Mouse (Mus musculus) midbrain, embryonic 16.5 days (tissue): Measurements from ENCODE around the gene Cox10. TPM values are rescaled to one million over a fixed set of nuclear protein-coding genes. Genes with fewer than 3 reads are reported as not detected.

Source experiments
- ATAC-seq: fragments of 200-750 bp; cut with Nextera tagmentation; 2 replicates; pipeline ENCODE4 v1.8.0; 2017; ENCODE audit warnings: moderate TSS enrichment
- H3K27ac ChIP-seq: fragments of 300-500 bp; sonication (generic); 2 replicates; pipeline ENCODE4 v1.5.1; 2014; ENCODE audit warnings: mild to moderate bottlenecking, low read length, mixed read lengths
- H3K27me3 ChIP-seq: fragments of 300-500 bp; sonication (generic); 2 replicates; pipeline ENCODE4 v1.6.1; 2014; ENCODE audit warnings: low read depth, low read length, mixed read lengths; ENCODE audit not compliant: control insufficient read depth, insufficient read depth
- H3K36me3 ChIP-seq: fragments of 300-500 bp; sonication (generic); 2 replicates; pipeline ENCODE4 v1.6.1; 2014; ENCODE audit warnings: mild to moderate bottlenecking, low read length, moderate library complexity, mixed read lengths; ENCODE audit not compliant: control insufficient read depth, insufficient read depth
- H3K4me1 ChIP-seq: fragments of 300-500 bp; sonication (generic); 2 replicates; pipeline ENCODE4 v1.6.1; 2014; ENCODE audit warnings: mild to moderate bottlenecking, low read length, mixed read lengths; ENCODE audit not compliant: control insufficient read depth, insufficient read depth
- H3K4me2 ChIP-seq: fragments of 300-500 bp; sonication (generic); 2 replicates; pipeline ENCODE4 v1.6.1; 2014; ENCODE audit warnings: mild to moderate bottlenecking, low read length, mixed read lengths
- H3K4me3 ChIP-seq: fragments of 300-500 bp; sonication (generic); 2 replicates; pipeline ENCODE4 v1.5.1; 2014; ENCODE audit warnings: low read depth, mild to moderate bottlenecking, low read length, moderate library complexity, mixed read lengths
- H3K9ac ChIP-seq: fragments of 300-500 bp; sonication (generic); 2 replicates; pipeline ENCODE4 v1.6.1; 2014; ENCODE audit warnings: low read depth, low read length, mixed read lengths
- H3K9me3 ChIP-seq: fragments of 300-500 bp; sonication (generic); replicated peaks from 2 replicates; pipeline ENCODE4 v1.6.1; 2014; ENCODE audit warnings: mild to moderate bottlenecking, low read length, mixed read lengths; ENCODE audit not compliant: control insufficient read depth, poor library complexity, severe bottlenecking
- WGBS: fragments of 180-500 bp; shearing (Covaris S2); extraction: QIAGEN DNeasy Blood & Tissue Kit; methylation state at CpG from one replicate; pipeline ENCODE4 v1.1.7; 2014; 5-methylcytosine and 5-hydroxymethylcytosine counted together
- polyA plus RNA-seq: library from polyadenylated mRNA; unstranded; fragments of >200 nt; fragmentation: Nextera tagmentation; extraction: Ambion mirVana; gene quantifications from 2 replicates; pipeline ENCODE4 v1.2.1, GENCODE M21; 2015

Cox10 gene
- polyA plus RNA-seq, 1 experiment from 2014 or later: 26.1 TPM

DNA sequence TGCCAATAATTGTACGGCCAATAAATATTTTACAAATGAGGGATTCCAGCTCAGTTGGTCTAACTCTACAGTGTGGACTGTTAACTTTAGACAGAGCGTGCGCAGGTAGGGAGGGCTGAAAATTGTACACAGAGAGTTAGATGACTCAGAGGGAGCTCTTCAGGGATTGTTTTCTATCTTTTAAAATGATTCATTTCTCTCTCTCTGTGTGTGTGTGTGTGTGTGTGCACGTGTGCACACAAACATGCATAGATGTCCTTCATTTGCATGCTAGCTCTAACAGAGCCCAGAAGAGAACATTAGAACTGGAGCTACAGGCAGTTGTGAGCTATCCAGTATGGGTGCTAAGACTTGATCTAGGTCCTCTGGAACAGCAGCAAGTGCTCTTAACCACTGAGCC is 17.0 kb downstream of the Cox10 start:
- no peak overlapping the region for H3K27ac ChIP-seq
- no peaks in the 10 kb centered on the region for H3K27me3 ChIP-seq
- no peaks in the 10 kb centered on the region for H3K4me1 ChIP-seq
- WGBS: 95% methylated on average over 4 of the region's 4 CpGs
- H3K9me3 ChIP-seq: no peaks in the 10 kb centered on the region
- peaks cover 11% of the 10 kb centered on the region; the same call in 1 of the 2 replicates for H3K36me3 ChIP-seq
- no peak overlapping the region for H3K9ac ChIP-seq
- no peak overlapping the region for H3K4me2 ChIP-seq
- H3K4me3 ChIP-seq: no peak overlapping the region
- no peak for ATAC-seq

DNA sequence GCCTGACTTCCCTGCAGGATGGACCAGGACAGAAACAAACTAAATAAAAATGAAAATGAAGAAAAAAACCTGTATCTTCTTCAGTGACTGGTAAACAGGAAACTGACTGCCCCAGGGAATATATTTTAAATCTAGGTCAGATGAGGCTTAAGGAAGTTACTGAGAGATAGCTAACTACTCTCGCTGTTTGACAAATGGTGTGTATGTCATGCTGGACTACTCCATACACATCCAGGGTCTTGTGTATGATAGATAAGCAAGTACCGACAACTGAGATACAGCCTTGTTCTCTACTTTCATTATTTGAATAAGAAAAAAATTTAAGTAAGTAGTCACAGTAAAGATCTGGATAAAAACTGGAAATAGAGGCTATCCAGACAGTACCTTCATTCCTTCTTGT is 20.0 kb downstream of the Cox10 start:
- no peak for ATAC-seq
- Histone ChIP-seq H3K9ac (no peak overlapping the region), H3K27ac (no peak overlapping the region), H3K4me3 (no peak overlapping the region), H3K36me3 (peaks cover 7% of the 10 kb centered on the region; the same call in 1 of the 2 replicates), H3K27me3 (no peaks in the 10 kb centered on the region), H3K4me2 (no peak overlapping the region), H3K4me1 (no peaks in the 10 kb centered on the region), H3K9me3 (no peaks in the 10 kb centered on the region)
- 92% methylated on average over 2 of the region's 2 CpGs for WGBS

GRCm38 (mm10) chr11:64058474-64058873 is 20.8 kb downstream of the Cox10 start:
- Histone ChIP-seq H3K4me2 (no peak overlapping the region), H3K9ac (no peak overlapping the region), H3K27me3 (no peaks in the 10 kb centered on the region), H3K27ac (no peak overlapping the region), H3K4me3 (no peak overlapping the region), H3K9me3 (no peaks in the 10 kb centered on the region), H3K36me3 (peaks cover 7% of the 10 kb centered on the region; the same call in 1 of the 2 replicates), H3K4me1 (no peaks in the 10 kb centered on the region)
- ATAC-seq: no peak
- 99% methylated on average over 3 of the region's 3 CpGs for WGBS

DNA sequence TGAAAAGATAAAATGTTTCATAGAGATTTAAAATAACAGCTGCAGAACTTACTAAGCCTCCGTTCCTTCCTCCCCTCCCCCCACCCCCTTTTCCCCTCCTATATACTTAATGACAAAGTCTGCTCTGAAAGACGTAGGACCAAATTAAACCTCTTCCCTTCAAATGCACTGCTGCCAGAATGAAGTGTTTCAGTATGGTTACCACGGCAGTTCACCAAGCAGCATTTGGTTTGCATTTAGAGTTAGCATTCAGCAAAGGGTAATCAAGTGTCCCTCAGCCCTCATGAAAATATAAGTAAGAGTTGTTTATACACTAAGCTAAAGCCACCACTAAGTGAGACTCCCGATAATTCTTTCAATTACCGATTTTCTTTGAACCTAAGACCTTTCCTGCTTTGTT is 25.9 kb downstream of the Cox10 start:
- Histone ChIP-seq H3K27me3 (no peaks in the 10 kb centered on the region), H3K4me1 (no peaks in the 10 kb centered on the region; the same call in 1 of the 2 replicates), H3K4me2 (no peak overlapping the region), H3K36me3 (0 out of 2 replicates have a peak, but pooled peaks cover 5% of the 10 kb centered on the region), H3K9ac (no peak overlapping the region), H3K4me3 (no peak overlapping the region), H3K27ac (no peak overlapping the region), H3K9me3 (no peaks in the 10 kb centered on the region)
- no peak for ATAC-seq
- 88% methylated on average over 5 of the region's 5 CpGs for WGBS

- no peaks in the 10 kb centered on the region for H3K9me3 ChIP-seq
- no peak overlapping the region for H3K4me2 ChIP-seq
- WGBS: 24% methylated on average over 9 of the region's 9 CpGs
- H3K27me3 ChIP-seq: no peaks in the 10 kb centered on the region
- no peak overlapping the region for H3K4me3 ChIP-seq
- ATAC-seq: peak; percentile 86
- H3K27ac ChIP-seq: 0 out of 2 replicates have a peak overlapping the region, but pooled peaks have one; percentile 17
- H3K4me1 ChIP-seq: no peaks in the 10 kb centered on the region; the same call in 1 of the 2 replicates
- no peak overlapping the region for H3K9ac ChIP-seq
- H3K36me3 ChIP-seq: 0 out of 2 replicates have a peak, but pooled peaks cover 2% of the 10 kb centered on the region
These were observed 27.9 kb downstream of the Cox10 start for GRCm38 (mm10) chr11:64051195-64051968.

GRCm38 (mm10) chr11:64047432-64047831 is 31.8 kb downstream of the Cox10 start:
- Histone ChIP-seq H3K9ac (no peak overlapping the region), H3K4me3 (no peak overlapping the region), H3K36me3 (no peaks in the 10 kb centered on the region), H3K4me2 (no peak overlapping the region), H3K27ac (no peak overlapping the region), H3K4me1 (no peaks in the 10 kb centered on the region; the same call in 1 of the 2 replicates), H3K9me3 (no peaks in the 10 kb centered on the region), H3K27me3 (no peaks in the 10 kb centered on the region)
- WGBS: 93% methylated on average over 13 of the region's 13 CpGs
- no peak for ATAC-seq

GRCm38 (mm10) chr11:64045041-64045440 is 34.2 kb downstream of the Cox10 start:
- no peaks in the 10 kb centered on the region for H3K9me3 ChIP-seq
- 96% methylated on average over 4 of the region's 4 CpGs for WGBS
- H3K36me3 ChIP-seq: no peaks in the 10 kb centered on the region

DNA sequence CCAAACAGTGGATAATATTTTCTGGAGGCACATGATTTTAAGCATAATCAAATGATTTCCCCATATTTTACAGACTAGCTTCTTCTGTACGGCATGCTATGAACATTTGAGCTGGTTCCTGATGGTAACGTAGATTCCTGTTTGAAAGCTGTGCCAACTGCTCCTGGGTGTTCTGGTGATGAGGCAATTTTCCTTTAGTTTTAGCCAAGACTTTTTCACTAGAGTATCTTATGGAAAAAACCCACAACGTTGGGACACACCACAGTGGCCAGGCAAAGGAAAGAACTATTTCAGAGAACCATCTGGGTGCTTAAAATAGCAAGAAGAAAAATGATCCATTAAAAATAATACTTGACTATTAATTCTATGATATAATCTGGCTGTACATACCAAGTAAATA is 35.2 kb downstream of the Cox10 start:
- H3K4me2 ChIP-seq: no peak overlapping the region
- no peak overlapping the region for H3K27ac ChIP-seq
- no peaks in the 10 kb centered on the region for H3K36me3 ChIP-seq
- no peak overlapping the region for H3K4me3 ChIP-seq
- no peak for ATAC-seq
- peaks cover 3% of the 10 kb centered on the region for H3K4me1 ChIP-seq
- H3K9me3 ChIP-seq: no peaks in the 10 kb centered on the region
- no peaks in the 10 kb centered on the region for H3K27me3 ChIP-seq
- 95% methylated on average over 3 of the region's 3 CpGs for WGBS
- H3K9ac ChIP-seq: no peak overlapping the region

More at GRCm38 (mm10) chr11:64045041-64045440, 34.2 kb downstream of the Cox10 start:
- H3K4me1 ChIP-seq: no peaks in the 10 kb centered on the region
- H3K27me3 ChIP-seq: no peaks in the 10 kb centered on the region
- H3K4me2 ChIP-seq: no peak overlapping the region
- no peak overlapping the region for H3K9ac ChIP-seq
- no peak overlapping the region for H3K4me3 ChIP-seq
- H3K27ac ChIP-seq: no peak overlapping the region
- ATAC-seq: no peak

GRCm38 (mm10) chr11:64041281-64041680 is 38.0 kb downstream of the Cox10 start:
- Histone ChIP-seq H3K9ac (no peak overlapping the region), H3K4me1 (peaks cover 3% of the 10 kb centered on the region), H3K27ac (no peak overlapping the region), H3K36me3 (no peaks in the 10 kb centered on the region), H3K27me3 (no peaks in the 10 kb centered on the region), H3K4me3 (no peak overlapping the region), H3K4me2 (no peak overlapping the region), H3K9me3 (no peaks in the 10 kb centered on the region)
- 46% methylated on average over 7 of the region's 7 CpGs for WGBS
- ATAC-seq: no peak
